Mouse (Mus musculus) central nervous system, embryonic 18 days (tissue): Measurements from ENCODE around the gene Jak3. TPM values are rescaled to one million over a fixed set of nuclear protein-coding genes. Genes with fewer than 3 reads are reported as not detected.

Source experiments
- polyA plus RNA-seq: library from polyadenylated mRNA; depleted of rRNA; stranded (reverse); fragments of >200 nt; gene quantifications from 2 replicates; pipeline ENCODE4 v1.2.3, GENCODE M21; 2012; rRNA removed

Gene Jak3
- polyA plus RNA-seq = 5.1 TPM in 2 replicates

GRCm38 (mm10) chr8:71676020-71676741, at the start of gene Jak3:
Gene Jak3, plus strand, starts transcription at chr8:71676296.

GRCm38 (mm10) chr8:71671549-71671965, 4.5 kb upstream of the Jak3 start, which contains the start of gene Unc13a:
Gene Unc13a, minus strand, starts transcription at chr8:71671757.

GRCm38 (mm10) chr8:71689028-71689427, 12.9 kb downstream of the Jak3 start, which contains the start of gene Insl3:
Gene Insl3, plus strand, starts transcription at chr8:71689214.

GRCm38 (mm10) chr8:71701414-71702086, 25.5 kb downstream of the Jak3 start, which contains the start of gene B3gnt3:
Gene B3gnt3, minus strand, starts transcription at chr8:71701789.

GRCm38 (mm10) chr8:71725122-71725924, 49.2 kb downstream of the Jak3 start, which contains the start of gene Fcho1:
Gene Fcho1, minus strand, starts transcription at chr8:71725716.

Other genes with a start within 250 kb of the Jak3 start
- 155 and 157 TPM in 2 replicates for gene Abhd8, start 212.6 kb upstream of the Jak3 start, polyA plus RNA-seq
- 85.0 and 87.9 TPM in 2 replicates for gene Mrpl34, start 211.3 kb upstream of the Jak3 start, polyA plus RNA-seq
- gene Dda1, start 207.1 kb upstream of the Jak3 start, polyA plus RNA-seq = 190 and 206 TPM in 2 replicates
- 123 and 129 TPM in 2 replicates for gene Ano8, start 190.3 kb upstream of the Jak3 start, polyA plus RNA-seq
- 26.4 and 27.6 TPM in 2 replicates for gene Gtpbp3, start 188.2 kb upstream of the Jak3 start, polyA plus RNA-seq
- gene Plvap, start 164.5 kb upstream of the Jak3 start, polyA plus RNA-seq = 5.8 and 9.6 TPM in 2 replicates
- 0.12 and 0.76 TPM in 2 replicates for gene Ccdc194, start 150.6 kb upstream of the Jak3 start, polyA plus RNA-seq
- 23.7 and 32.4 TPM in 2 replicates for gene Bst2, start 138.8 kb upstream of the Jak3 start, polyA plus RNA-seq
- gene Mvb12a, start 133.4 kb upstream of the Jak3 start, polyA plus RNA-seq = 83.5 and 85.0 TPM in 2 replicates
- gene Tmem221, start 117.4 kb upstream of the Jak3 start, polyA plus RNA-seq = 0.06 and 0.16 TPM in 2 replicates
- 0.04 TPM in 1 of 2 replicates, not detected in the other for gene Nxnl1, start 109.7 kb upstream of the Jak3 start, polyA plus RNA-seq
- gene Slc27a1, start 107.4 kb upstream of the Jak3 start, polyA plus RNA-seq = 125 and 129 TPM in 2 replicates
- 81.8 and 92.2 TPM in 2 replicates for gene Pgls, start 84.1 kb upstream of the Jak3 start, polyA plus RNA-seq
- 8.6 and 9.1 TPM in 2 replicates for gene Fam129c, start 78.6 kb upstream of the Jak3 start, polyA plus RNA-seq
- gene Colgalt1, start 65.3 kb upstream of the Jak3 start, polyA plus RNA-seq = 164 and 174 TPM in 2 replicates
- 123 and 130 TPM in 2 replicates for gene Unc13a, start 4.5 kb upstream of the Jak3 start, polyA plus RNA-seq
- gene Insl3, start 12.9 kb downstream of the Jak3 start, polyA plus RNA-seq = 1.2 and 2.9 TPM in 2 replicates
- 0.54 and 0.59 TPM in 2 replicates for gene B3gnt3, start 25.5 kb downstream of the Jak3 start, polyA plus RNA-seq
- gene Fcho1, start 49.4 kb downstream of the Jak3 start, polyA plus RNA-seq = 189 and 205 TPM in 2 replicates
- 3.2 and 3.5 TPM in 2 replicates for gene Zfp709, start 205.7 kb downstream of the Jak3 start, polyA plus RNA-seq
- gene Zfp882, start 232.3 kb downstream of the Jak3 start, polyA plus RNA-seq = 11.0 and 11.7 TPM in 2 replicates
- gene Zfp617, start 232.3 kb downstream of the Jak3 start, polyA plus RNA-seq = 18.4 and 20.8 TPM in 2 replicates